Mouse (Mus musculus) c-Kit-positive CD71-positive TER-119-negative erythroid progenitor cells, embryonic 14.5 days (primary cell): Measurements from ENCODE around the gene Chpf.

ENCODE experiments used
- DNase-seq: peaks from one replicate; pipeline ENCODE4 v3.0.0-alpha.2; 2013; ENCODE audit warnings: low read depth

Gene Chpf

GRCm38 (mm10) chr1:75440661-75441060, 38.4 kb downstream of the Chpf start:
- DNase-seq = no peak

GRCm38 (mm10) chr1:75438782-75439181, 40.3 kb downstream of the Chpf start:
- DNase-seq = no peak

GRCm38 (mm10) chr1:75435475-75436328, 43.4 kb downstream of the Chpf start, which contains the start of gene Gmppa:
TSS of gene Gmppa (plus strand) at chr1:75435930.
- peak; percentile 67 for DNase-seq

- DNase-seq = peak; percentile 31
Observed at GRCm38 (mm10) chr1:75425796-75426471, 53.2 kb downstream of the Chpf start.
